Mouse (Mus musculus) hindbrain, embryonic 14.5 days (tissue): ENCODE data around the gene Ifnl2. TPM values are rescaled to one million over a fixed set of nuclear protein-coding genes. Genes with fewer than 3 reads are reported as not detected.
"Not testable (repeated sequence)": the region's sequence is repeated elsewhere in the genome, so short reads cannot be mapped to it uniquely, and the experiment has no call there.

ENCODE experiments used
- ATAC-seq: fragments of 200-750 bp; cut with Nextera tagmentation; 2 replicates; pipeline ENCODE4 v1.8.0; 2017; ENCODE audit warnings: moderate number of reproducible peaks, mild to moderate bottlenecking, moderate TSS enrichment, moderate library complexity; ENCODE audit not compliant: low FRiP score
- DNase-seq: peaks from one replicate; pipeline ENCODE4 v3.0.0-alpha.2; 2015; ENCODE audit warnings: low spot score
- H3K27ac ChIP-seq: fragments of 300-500 bp; sonication (generic); 2 replicates; pipeline ENCODE4 v1.5.1; 2014; ENCODE audit warnings: mild to moderate bottlenecking, moderate library complexity
- H3K27me3 ChIP-seq: fragments of 300-500 bp; sonication (generic); 2 replicates; pipeline ENCODE4 v1.6.1; 2014; ENCODE audit warnings: mild to moderate bottlenecking, low read length, mixed read lengths; ENCODE audit not compliant: control insufficient read depth, insufficient read depth
- H3K36me3 ChIP-seq: fragments of 300-500 bp; sonication (generic); replicated peaks from 2 replicates; pipeline ENCODE4 v1.6.1; 2014; ENCODE audit not compliant: control insufficient read depth, insufficient read depth
- H3K4me1 ChIP-seq: fragments of 300-500 bp; sonication (generic); replicated peaks from 2 replicates; pipeline ENCODE4 v1.6.1; 2014; ENCODE audit warnings: antibody characterized with exemption, low read length, mixed read lengths; ENCODE audit not compliant: control insufficient read depth, insufficient read depth
- H3K4me2 ChIP-seq: fragments of 300-500 bp; sonication (generic); replicated peaks from 2 replicates; pipeline ENCODE4 v1.6.1; 2014; ENCODE audit warnings: mild to moderate bottlenecking, moderate library complexity
- H3K4me3 ChIP-seq: fragments of 300-500 bp; sonication (generic); replicated peaks from 2 replicates; pipeline ENCODE4 v1.5.1; 2014; ENCODE audit warnings: mild to moderate bottlenecking, low read length
- H3K9ac ChIP-seq: fragments of 300-500 bp; sonication (generic); 2 replicates; pipeline ENCODE4 v1.6.1; 2014
- H3K9me3 ChIP-seq: fragments of 300-500 bp; sonication (generic); 2 replicates; pipeline ENCODE4 v1.6.1; 2016; ENCODE audit warnings: low read length; ENCODE audit not compliant: control insufficient read depth
- WGBS: fragments of 180-500 bp; shearing (Covaris S2); extraction: QIAGEN DNeasy Blood & Tissue Kit; methylation state at CpG from one replicate; pipeline ENCODE4 v1.1.7; 2014; 5-methylcytosine and 5-hydroxymethylcytosine counted together
- polyA plus RNA-seq: library from polyadenylated mRNA; unstranded; fragments of >200 nt; fragmentation: Nextera tagmentation; extraction: Ambion mirVana; gene quantifications from 2 replicates; pipeline ENCODE4 v1.2.1, GENCODE M21; 2014

The Ifnl2 gene
- polyA plus RNA-seq, result not detected in 2 replicates

GRCm38 (mm10) chr7:28510405-28510974, at the start of gene Ifnl2:
TSS of gene Ifnl2 (minus strand) at chr7:28510455.
- not testable (repeated sequence) for DNase-seq, ATAC-seq, H3K9ac ChIP-seq, H3K27me3 ChIP-seq, H3K27ac ChIP-seq, H3K4me3 ChIP-seq, H3K36me3 ChIP-seq, H3K4me1 ChIP-seq, H3K4me2 ChIP-seq, H3K9me3 ChIP-seq
- WGBS, result 67% methylated on average over 8 of the region's 8 CpGs

DNA sequence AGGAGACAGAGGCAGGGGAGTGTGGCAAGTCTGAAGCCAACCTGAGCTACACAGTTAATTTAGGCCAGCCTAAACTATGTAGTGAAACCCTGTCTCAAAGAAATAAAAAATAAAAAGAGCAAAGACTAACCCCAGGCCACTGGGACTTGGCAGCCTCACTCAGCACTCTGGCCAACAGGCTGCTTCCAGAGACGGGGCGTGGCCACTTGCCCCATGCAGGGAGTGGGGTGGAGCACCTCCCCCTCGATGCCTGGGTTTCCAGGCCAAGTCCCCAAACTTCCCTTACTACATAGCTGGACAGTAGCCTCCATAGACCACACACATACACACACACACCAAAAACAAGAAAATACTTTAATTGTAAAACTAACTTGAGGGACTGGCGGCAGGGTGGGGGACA, 48.2 kb upstream of the Ifnl2 start:
- DNase-seq (no peak), ATAC-seq (no peak)
- H3K4me3 ChIP-seq, result no peak overlapping the region
- H3K9ac ChIP-seq, result no peak overlapping the region
- H3K4me2 ChIP-seq, result no peak overlapping the region
- H3K4me1 ChIP-seq, result no peaks in the 10 kb centered on the region
- H3K27ac ChIP-seq, result no peak overlapping the region
- H3K9me3 ChIP-seq, result no peaks in the 10 kb centered on the region
- H3K36me3 ChIP-seq, result peaks cover 44% of the 10 kb centered on the region
- no peaks in the 10 kb centered on the region for H3K27me3 ChIP-seq
- 56% methylated on average over 4 of the region's 4 CpGs for WGBS

DNA sequence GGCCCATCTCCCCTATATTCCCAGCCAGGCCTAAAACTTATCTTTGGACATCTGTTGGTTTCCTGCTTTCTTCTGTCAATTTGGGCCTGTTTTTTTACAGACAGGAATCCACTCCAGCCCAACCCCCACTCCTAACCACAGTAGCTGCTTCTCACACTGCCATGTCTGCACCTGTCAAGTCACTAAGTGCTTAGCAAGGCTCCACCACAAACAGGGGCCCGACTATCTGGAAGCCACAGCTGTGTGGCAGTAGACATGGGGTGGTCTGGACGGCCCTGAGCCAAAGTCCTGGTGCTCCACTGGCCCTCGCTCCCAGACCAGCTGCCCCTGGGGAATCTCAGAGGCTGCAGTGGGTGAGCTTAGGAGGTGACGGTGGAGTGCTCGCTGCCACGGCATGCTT, 47.5 kb upstream of the Ifnl2 start:
- no peak overlapping the region for H3K4me3 ChIP-seq
- H3K4me2 ChIP-seq, result no peak overlapping the region
- no peaks in the 10 kb centered on the region for H3K9me3 ChIP-seq
- H3K27me3 ChIP-seq, result no peaks in the 10 kb centered on the region
- no peak overlapping the region for H3K9ac ChIP-seq
- ATAC-seq (no peak), DNase-seq (no peak)
- H3K27ac ChIP-seq, result no peak overlapping the region
- WGBS, result 87% methylated on average over 6 of the region's 6 CpGs
- H3K36me3 ChIP-seq, result peaks cover 37% of the 10 kb centered on the region
- no peaks in the 10 kb centered on the region for H3K4me1 ChIP-seq

- Histone ChIP-seq H3K27me3 (no peaks in the 10 kb centered on the region), H3K36me3 (peaks cover 30% of the 10 kb centered on the region), H3K4me3 (no peak overlapping the region), H3K4me2 (no peak overlapping the region), H3K4me1 (no peaks in the 10 kb centered on the region), H3K27ac (no peak overlapping the region), H3K9ac (no peak overlapping the region), H3K9me3 (no peaks in the 10 kb centered on the region)
- ATAC-seq, result no peak
- WGBS, result 79% methylated on average over 5 of the region's 5 CpGs
- DNase-seq, result no peak
Measured at GRCm38 (mm10) chr7:28557069-28557468, 46.8 kb upstream of the Ifnl2 start.

GRCm38 (mm10) chr7:28555939-28556535, 45.8 kb upstream of the Ifnl2 start:
- Histone ChIP-seq H3K9ac (no peak overlapping the region), H3K4me2 (no peak overlapping the region), H3K4me1 (no peaks in the 10 kb centered on the region), H3K27me3 (no peaks in the 10 kb centered on the region), H3K36me3 (peaks cover 28% of the 10 kb centered on the region), H3K27ac (no peak overlapping the region), H3K9me3 (no peaks in the 10 kb centered on the region), H3K4me3 (no peak overlapping the region)
- DNase-seq (no peak), ATAC-seq (no peak)
- WGBS, result 31% methylated on average over 5 of the region's 5 CpGs

DNA sequence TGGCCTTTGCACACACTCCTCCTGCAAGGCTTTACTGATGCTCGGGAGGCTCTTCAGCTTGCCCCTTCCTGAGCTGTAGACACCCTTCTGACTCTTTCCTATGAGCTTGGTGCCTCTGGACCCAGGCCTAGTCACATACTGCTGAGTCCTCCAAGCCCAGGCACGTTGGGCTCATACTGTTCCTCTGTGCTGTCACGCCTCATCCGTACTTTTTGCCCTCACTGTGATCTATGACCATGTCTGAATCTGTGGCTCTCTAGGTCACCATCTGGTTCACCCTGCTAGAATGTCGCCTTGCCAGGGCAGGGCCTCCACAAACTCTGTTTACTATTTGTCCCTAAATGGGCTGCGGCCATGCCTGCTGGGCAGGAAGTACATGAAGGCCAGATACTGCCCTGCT, 42.8 kb upstream of the Ifnl2 start:
- Histone ChIP-seq H3K9ac (no peak overlapping the region), H3K9me3 (no peaks in the 10 kb centered on the region), H3K4me2 (no peak overlapping the region), H3K4me1 (no peaks in the 10 kb centered on the region), H3K27me3 (no peaks in the 10 kb centered on the region), H3K36me3 (0 out of 2 replicates have a peak, but pooled peaks cover 4% of the 10 kb centered on the region), H3K4me3 (no peak overlapping the region), H3K27ac (no peak overlapping the region)
- whole genome bisulfite sequencing, result 93% methylated on average over 6 of the region's 6 CpGs
- no peak for DNase-seq
- no peak for ATAC-seq

- ATAC-seq (no peak), DNase-seq (no peak)
- WGBS, result 72% methylated on average over 7 of the region's 7 CpGs
- Histone ChIP-seq H3K27me3 (peaks cover 42% of the 10 kb centered on the region), H3K27ac (no peak overlapping the region), H3K4me3 (no peak overlapping the region), H3K36me3 (no peaks in the 10 kb centered on the region), H3K4me1 (peaks cover 10% of the 10 kb centered on the region; the same call in 1 of the 2 replicates), H3K9ac (no peak overlapping the region), H3K4me2 (no peak overlapping the region), H3K9me3 (no peaks in the 10 kb centered on the region)
Measured at GRCm38 (mm10) chr7:28547628-28548027, 37.4 kb upstream of the Ifnl2 start.

GRCm38 (mm10) chr7:28547154-28547553, 36.9 kb upstream of the Ifnl2 start, which contains the start of gene Nccrp1:
TSS of gene Nccrp1 (minus strand) at chr7:28547254.
- Histone ChIP-seq H3K36me3 (no peaks in the 10 kb centered on the region), H3K27ac (no peak within 1 kb of the TSS), H3K4me2 (peak within 1 kb of the TSS; percentile 55), H3K27me3 (peaks cover 42% of the 10 kb centered on the region), H3K4me1 (peaks cover 10% of the 10 kb centered on the region; the same call in 1 of the 2 replicates), H3K4me3 (peak within 1 kb of the TSS; percentile 23), H3K9me3 (no peaks in the 10 kb centered on the region), H3K9ac (peak within 1 kb of the TSS; percentile 54)
- ATAC-seq, result no peak
- 5% methylated on average over 5 of the region's 5 CpGs for WGBS
- DNase-seq, result no peak

GRCm38 (mm10) chr7:28546649-28547048, 36.4 kb upstream of the Ifnl2 start:
- Histone ChIP-seq H3K27me3 (peaks cover 42% of the 10 kb centered on the region), H3K36me3 (no peaks in the 10 kb centered on the region), H3K4me3 (peak overlapping the region; percentile 23), H3K9ac (peak overlapping the region; percentile 54), H3K4me1 (peaks cover 10% of the 10 kb centered on the region; the same call in 1 of the 2 replicates), H3K9me3 (no peaks in the 10 kb centered on the region), H3K27ac (no peak overlapping the region), H3K4me2 (peak overlapping the region; percentile 55)
- no peak for ATAC-seq
- no peak for DNase-seq
- 2% methylated on average over 22 of the region's 22 CpGs for WGBS
